Mouse (Mus musculus): ENCODE measurements around the gene Xndc1. TPM values are rescaled to one million over a fixed set of nuclear protein-coding genes. Genes with fewer than 3 reads are reported as not detected.
A peak's percentile ranks its signal among the peaks of the same experiment; 100 is the strongest.

The Xndc1 gene
- polyA plus RNA-seq, 1 experiment, result 33.8 TPM

DNA sequence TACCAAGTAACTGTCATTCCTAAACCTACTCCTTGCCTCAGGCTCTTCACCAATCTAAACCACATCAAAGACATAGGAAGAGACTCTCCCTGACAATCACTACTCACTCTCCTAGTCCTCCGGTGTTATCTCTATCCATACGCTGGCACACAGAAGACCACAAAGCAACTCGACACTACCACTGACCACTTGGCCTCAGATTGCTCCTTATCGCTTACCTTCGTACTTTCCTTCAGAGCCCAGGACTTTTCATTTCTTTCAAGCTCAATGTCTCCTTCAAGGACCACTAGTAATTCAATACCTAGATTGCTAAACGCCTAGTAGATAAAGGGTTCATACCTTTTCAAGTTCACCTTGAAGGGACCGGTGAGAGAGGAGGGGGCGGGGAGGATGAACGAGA lies 1.4 kb upstream of the Xndc1 start:
- H3K27ac ChIP-seq (ENCODE audit: control insufficient read depth, insufficient read depth, low read depth, low read length, poor library complexity), result no peak overlapping the region
- no peaks in the 10 kb centered on the region; the same call in 1 of the 2 replicates for H3K4me1 ChIP-seq (ENCODE audit: control insufficient read depth, insufficient read depth, low read length)
- TF ChIP-seq POLR2A (IDR thresholded peaks at IDR 0.05; ENCODE audit: borderline replicate concordance, control insufficient read depth, low read depth, low read length) (no peak), CTCF (IDR thresholded peaks at IDR 0.05; ENCODE audit: control insufficient read depth, insufficient read depth, low read length) (no peak)
- 70% methylated on average over 9 of the region's 9 CpGs for WGBS
- H3K4me3 ChIP-seq (replicated peaks; ENCODE audit: control insufficient read depth, low read depth, low read length), result no peak overlapping the region

DNA sequence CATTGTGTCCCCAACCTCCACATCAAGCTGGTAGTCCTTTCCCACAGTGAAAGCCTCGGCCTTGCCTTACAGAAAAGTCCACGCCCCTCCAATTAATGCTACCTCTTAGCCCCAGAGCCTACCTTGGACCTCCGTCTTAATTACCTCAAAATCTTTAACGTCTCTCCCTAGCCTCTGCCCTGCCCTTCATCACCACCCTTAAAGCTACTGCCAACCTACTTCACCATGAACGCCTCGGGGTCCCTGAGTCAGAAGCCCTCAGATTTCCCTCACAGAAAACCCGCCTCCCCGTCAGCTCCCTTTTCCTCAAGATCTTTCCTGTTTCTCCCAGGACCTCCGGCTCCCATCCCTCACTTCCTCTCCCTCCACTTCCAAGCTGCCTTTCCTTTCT lies 661 bp upstream of the Xndc1 start:
- H3K4me1 ChIP-seq (ENCODE audit: control insufficient read depth, insufficient read depth, low read length), result no peaks in the 10 kb centered on the region; the same call in 1 of the 2 replicates
- H3K4me3 ChIP-seq (replicated peaks; ENCODE audit: control insufficient read depth, low read depth, low read length), result peak overlapping the region; percentile 78
- 2% methylated on average over 9 of the region's 9 CpGs for WGBS
- TF ChIP-seq CTCF (IDR thresholded peaks at IDR 0.05; ENCODE audit: control insufficient read depth, insufficient read depth, low read length), result no peak
- no peak for TF ChIP-seq POLR2A (IDR thresholded peaks at IDR 0.05; ENCODE audit: borderline replicate concordance, control insufficient read depth, low read depth, low read length)
- peak overlapping the region; percentile 46 for H3K27ac ChIP-seq (ENCODE audit: control insufficient read depth, insufficient read depth, low read depth, low read length, poor library complexity)

DNA sequence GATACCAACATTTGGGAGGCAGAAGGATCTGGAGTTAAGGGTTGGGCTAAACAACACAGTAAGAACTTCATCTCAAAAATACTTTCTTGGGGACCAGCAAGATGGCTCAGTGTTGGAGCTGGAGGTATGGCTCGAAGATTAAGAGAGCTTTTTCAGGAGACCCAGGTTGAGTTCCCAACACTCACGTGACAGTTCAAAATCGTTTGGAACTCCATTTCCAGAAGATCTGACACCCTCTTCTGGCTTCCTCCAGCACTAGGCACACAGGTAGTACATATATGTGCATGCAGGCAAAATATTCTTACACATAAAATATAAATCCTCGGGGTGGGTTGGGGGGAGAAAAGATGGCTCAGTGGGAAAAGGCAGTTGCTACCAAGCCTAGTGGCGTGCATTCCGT lies 1.1 kb downstream of the Xndc1 start:
- no peak for TF ChIP-seq CTCF (IDR thresholded peaks at IDR 0.05; ENCODE audit: control insufficient read depth, insufficient read depth, low read length)
- no peak for TF ChIP-seq POLR2A (IDR thresholded peaks at IDR 0.05; ENCODE audit: borderline replicate concordance, control insufficient read depth, low read depth, low read length)
- H3K4me1 ChIP-seq (ENCODE audit: control insufficient read depth, insufficient read depth, low read length), result no peaks in the 10 kb centered on the region; the same call in 1 of the 2 replicates
- H3K27ac ChIP-seq (ENCODE audit: control insufficient read depth, insufficient read depth, low read depth, low read length, poor library complexity), result no peak overlapping the region
- H3K4me3 ChIP-seq (replicated peaks; ENCODE audit: control insufficient read depth, low read depth, low read length), result peak overlapping the region; percentile 78
- 54% methylated on average over 6 of the region's 6 CpGs for WGBS

DNA sequence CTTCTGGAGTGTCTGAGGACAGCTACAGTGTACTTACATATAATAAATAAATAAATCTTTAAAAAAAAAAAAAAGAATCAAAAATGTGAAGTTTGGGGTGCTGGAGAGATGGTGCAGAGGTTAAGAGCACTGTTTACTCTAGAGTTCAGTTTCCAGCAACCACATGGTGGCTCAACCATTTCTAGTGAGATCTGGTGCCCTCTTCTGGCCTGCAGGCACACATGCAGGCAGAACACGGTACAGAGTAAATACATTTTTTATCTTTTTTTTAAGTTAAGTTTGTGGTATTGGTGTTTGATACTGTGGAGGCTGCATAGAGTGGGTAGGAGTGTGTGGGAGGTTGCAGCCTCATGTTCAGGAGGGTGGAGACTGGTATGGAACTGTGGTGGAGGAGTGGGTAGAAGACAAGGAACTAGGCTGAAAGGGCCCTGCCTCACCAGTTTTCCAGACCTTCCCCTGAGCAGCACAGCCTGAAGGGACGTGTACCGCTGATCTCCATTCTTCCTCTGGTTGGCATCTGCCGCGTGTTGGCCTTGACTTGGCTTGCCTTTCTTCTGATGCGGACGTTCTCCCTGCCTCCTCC lies 11.5 kb downstream of the Xndc1 start:
- TF ChIP-seq POLR2A (IDR thresholded peaks at IDR 0.05; ENCODE audit: borderline replicate concordance, control insufficient read depth, low read depth, low read length) (no peak), CTCF (IDR thresholded peaks at IDR 0.05; ENCODE audit: control insufficient read depth, insufficient read depth, low read length) (peak; percentile 73)
- Histone ChIP-seq H3K27ac (ENCODE audit: control insufficient read depth, insufficient read depth, low read depth, low read length, poor library complexity) (no peak overlapping the region), H3K4me3 (replicated peaks; ENCODE audit: control insufficient read depth, low read depth, low read length) (no peak overlapping the region), H3K4me1 (ENCODE audit: control insufficient read depth, insufficient read depth, low read length) (no peaks in the 10 kb centered on the region)
- 72% methylated on average over 7 of the region's 7 CpGs for whole genome bisulfite sequencing

GRCm38 (mm10) chr7:102078517-102078916 lies 13.2 kb downstream of the Xndc1 start:
- no peak for TF ChIP-seq POLR2A (IDR thresholded peaks at IDR 0.05; ENCODE audit: borderline replicate concordance, control insufficient read depth, low read depth, low read length)
- TF ChIP-seq CTCF (IDR thresholded peaks at IDR 0.05; ENCODE audit: control insufficient read depth, insufficient read depth, low read length), result no peak
- Histone ChIP-seq H3K4me1 (ENCODE audit: control insufficient read depth, insufficient read depth, low read length) (no peaks in the 10 kb centered on the region), H3K4me3 (replicated peaks; ENCODE audit: control insufficient read depth, low read depth, low read length) (no peak overlapping the region), H3K27ac (ENCODE audit: control insufficient read depth, insufficient read depth, low read depth, low read length, poor library complexity) (no peak overlapping the region)
- WGBS, result 78% methylated on average over 7 of the region's 7 CpGs

GRCm38 (mm10) chr7:102080311-102080710 lies 15.0 kb downstream of the Xndc1 start:
- no peak overlapping the region for H3K4me3 ChIP-seq (replicated peaks; ENCODE audit: control insufficient read depth, low read depth, low read length)
- H3K4me1 ChIP-seq (ENCODE audit: control insufficient read depth, insufficient read depth, low read length), result no peaks in the 10 kb centered on the region
- no peak overlapping the region for H3K27ac ChIP-seq (ENCODE audit: control insufficient read depth, insufficient read depth, low read depth, low read length, poor library complexity)
- no peak for TF ChIP-seq CTCF (IDR thresholded peaks at IDR 0.05; ENCODE audit: control insufficient read depth, insufficient read depth, low read length)
- TF ChIP-seq POLR2A (IDR thresholded peaks at IDR 0.05; ENCODE audit: borderline replicate concordance, control insufficient read depth, low read depth, low read length), result no peak
- WGBS, result 88% methylated on average over 8 of the region's 8 CpGs

- 93% methylated on average over 5 of the region's 5 CpGs for WGBS
- H3K27ac ChIP-seq (ENCODE audit: control insufficient read depth, insufficient read depth, low read depth, low read length, poor library complexity), result no peak overlapping the region
- TF ChIP-seq POLR2A (IDR thresholded peaks at IDR 0.05; ENCODE audit: borderline replicate concordance, control insufficient read depth, low read depth, low read length) (no peak), CTCF (IDR thresholded peaks at IDR 0.05; ENCODE audit: control insufficient read depth, insufficient read depth, low read length) (no peak)
- H3K4me1 ChIP-seq (ENCODE audit: control insufficient read depth, insufficient read depth, low read length), result no peaks in the 10 kb centered on the region
- no peak overlapping the region for H3K4me3 ChIP-seq (replicated peaks; ENCODE audit: control insufficient read depth, low read depth, low read length)
Observed at GRCm38 (mm10) chr7:102081784-102082183, 16.5 kb downstream of the Xndc1 start.

DNA sequence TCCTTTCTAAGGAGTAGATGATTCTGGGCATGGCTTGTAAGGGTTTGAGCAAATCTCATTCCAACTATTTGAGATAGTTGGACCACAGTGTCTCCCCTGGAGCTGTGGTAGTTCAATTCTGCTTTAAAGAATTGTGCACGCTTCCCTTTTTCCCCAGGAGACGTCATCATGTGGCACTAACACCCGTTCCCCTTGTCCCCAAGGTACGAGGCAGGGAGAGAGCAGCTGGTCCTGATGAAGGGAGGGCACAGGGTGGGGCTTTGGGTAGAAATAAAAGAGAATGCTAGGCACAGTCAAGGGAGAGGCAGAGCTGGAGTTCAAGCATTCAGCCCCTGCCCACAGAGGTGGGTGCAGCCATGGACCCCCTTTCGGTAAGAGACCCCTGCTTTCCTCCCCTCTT lies 17.5 kb downstream of the Xndc1 start, which contains the start of gene Trpc2:
Trpc2 (plus strand) TSS at position 301 of the 400 bp plus-strand sequence.
- no peak within 1 kb of the TSS for H3K4me3 ChIP-seq (replicated peaks; ENCODE audit: control insufficient read depth, low read depth, low read length)
- WGBS, result 66% methylated on average over 5 of the region's 5 CpGs

More for the DNA sequence above, 17.5 kb downstream of the Xndc1 start, which contains the start of gene Trpc2:
- no peaks in the 10 kb centered on the region for H3K4me1 ChIP-seq (ENCODE audit: control insufficient read depth, insufficient read depth, low read length)
- H3K27ac ChIP-seq (ENCODE audit: control insufficient read depth, insufficient read depth, low read depth, low read length, poor library complexity), result no peak within 1 kb of the TSS
- TF ChIP-seq POLR2A (IDR thresholded peaks at IDR 0.05; ENCODE audit: borderline replicate concordance, control insufficient read depth, low read depth, low read length), result no peak
- TF ChIP-seq CTCF (IDR thresholded peaks at IDR 0.05; ENCODE audit: control insufficient read depth, insufficient read depth, low read length), result no peak

Data from bone marrow, adult 2 months (tissue).